Mouse (Mus musculus) large intestine, adult 2 months (tissue): ENCODE measurements around the gene Med24. TPM values are rescaled to one million over a fixed set of nuclear protein-coding genes. Genes with fewer than 3 reads are reported as not detected.
"Not testable (repeated sequence)": the region's sequence is repeated elsewhere in the genome, so short reads cannot be mapped to it uniquely, and the experiment has no call there.

Experiments
- DNase-seq: peaks from one replicate; pipeline ENCODE4 v3.0.0-alpha.2; 2012; ENCODE audit warnings: low read depth, low spot score
- WGBS: fragments of 180-500 bp; shearing (Covaris S2); methylation state at CpG from one replicate; pipeline ENCODE4 v1.1.7; 2018; 5-methylcytosine and 5-hydroxymethylcytosine counted together
- polyA plus RNA-seq: library from polyadenylated mRNA; depleted of rRNA; stranded (reverse); fragments of >200 nt; gene quantifications from 2 replicates; pipeline ENCODE4 v1.2.3, GENCODE M21; 2012

Med24 gene
- polyA plus RNA-seq, 1 experiment = 43.2 TPM

- no peak for DNase-seq
- 51% methylated on average over 10 of the region's 10 CpGs for WGBS
Measured at GRCm38 (mm10) chr11:98701213-98701670, 28.0 kb downstream of the Med24 start, which contains the start of gene Csf3. Gene Csf3, plus strand, starts transcription at chr11:98701263.

- WGBS = 23% methylated on average over 4 of the region's 4 CpGs
- DNase-seq = no peak
Measured at GRCm38 (mm10) chr11:98699911-98700310, 29.3 kb downstream of the Med24 start.

GRCm38 (mm10) chr11:98698849-98699640, 30.2 kb downstream of the Med24 start:
- no peak for DNase-seq
- 84% methylated on average over 16 of the region's 16 CpGs for WGBS

GRCm38 (mm10) chr11:98697225-98697624, 32.0 kb downstream of the Med24 start:
- DNase-seq = no peak
- 88% methylated on average over 12 of the region's 12 CpGs for WGBS

- no peak for DNase-seq
- WGBS = 65% methylated on average over 14 of the region's 14 CpGs
Measured at GRCm38 (mm10) chr11:98696454-98697216, 32.6 kb downstream of the Med24 start.

DNA sequence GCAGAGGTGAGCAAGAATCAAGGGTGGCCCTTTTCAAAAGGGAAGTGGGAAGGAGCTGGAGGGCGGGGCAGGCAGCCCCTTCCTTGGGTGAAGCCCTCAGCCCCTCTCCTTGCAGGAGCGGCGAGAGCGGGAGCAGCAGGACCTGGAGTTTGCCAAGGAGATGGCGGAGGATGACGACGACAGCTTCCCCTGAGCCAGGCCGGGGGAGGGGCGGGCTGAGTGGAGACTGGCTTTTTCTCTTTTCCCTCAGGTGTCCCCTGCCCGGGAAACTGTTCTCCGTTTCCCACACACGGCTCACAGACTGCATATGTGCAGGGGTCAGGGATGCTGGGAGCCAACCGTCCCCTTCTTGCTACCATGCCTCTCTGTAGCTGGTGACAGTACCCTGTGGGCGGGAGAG, 33.8 kb downstream of the Med24 start:
- 87% methylated on average over 14 of the region's 14 CpGs for WGBS
- DNase-seq = no peak

DNA sequence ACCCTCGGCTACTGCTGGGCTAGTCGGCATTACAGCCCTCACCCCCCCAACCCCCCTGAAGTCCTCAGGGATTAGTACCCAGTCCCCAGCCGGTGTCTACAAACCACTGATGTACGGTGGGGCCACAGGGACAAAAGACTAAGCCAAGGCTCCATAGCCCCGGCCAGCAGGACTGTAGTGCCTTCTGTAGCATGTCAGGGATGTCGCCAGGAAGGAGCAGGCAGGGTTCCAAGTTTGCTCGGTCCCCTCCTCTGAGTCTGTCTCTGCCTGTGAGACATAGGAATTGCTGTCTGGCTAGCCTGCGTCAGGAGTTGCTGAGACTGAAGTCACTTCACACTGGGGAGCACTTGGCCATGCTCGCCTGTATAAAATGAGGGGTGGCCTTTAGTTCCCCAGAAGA, 34.9 kb downstream of the Med24 start:
- 82% methylated on average over 9 of the region's 9 CpGs for WGBS

DNA sequence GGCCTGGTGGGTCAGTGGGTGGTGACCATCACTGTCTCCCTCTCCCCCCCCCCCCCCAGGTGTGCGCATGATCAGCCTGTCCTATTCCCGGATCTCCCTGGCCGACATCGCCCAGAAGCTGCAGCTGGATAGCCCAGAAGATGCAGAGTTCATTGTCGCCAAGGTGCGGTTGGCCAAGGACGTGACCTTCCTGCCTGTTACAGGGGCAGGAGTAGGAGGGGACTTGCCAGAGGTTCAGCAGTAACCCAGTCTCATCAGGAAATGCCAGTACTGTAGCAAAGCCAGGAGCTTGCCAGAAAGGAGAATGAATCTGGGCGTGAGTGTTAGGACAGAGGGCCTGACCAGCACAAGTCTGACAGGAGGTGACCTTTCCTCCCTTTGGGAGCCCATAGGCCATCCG, 35.5 kb downstream of the Med24 start:
- 83% methylated on average over 9 of the region's 9 CpGs for WGBS
- no peak for DNase-seq

More for the DNA sequence above, 34.9 kb downstream of the Med24 start:
- no peak for DNase-seq

- DNase-seq = no peak
- WGBS = 49% methylated on average over 13 of the region's 13 CpGs
Measured at GRCm38 (mm10) chr11:98693201-98693600, 36.0 kb downstream of the Med24 start.

- 81% methylated on average over 8 of the region's 8 CpGs for WGBS
- no peak for DNase-seq
Measured at GRCm38 (mm10) chr11:98688009-98688408, 41.2 kb downstream of the Med24 start.

- no peak for DNase-seq
- 69% methylated on average over 4 of the region's 4 CpGs for WGBS
Measured at GRCm38 (mm10) chr11:98686976-98687375, 42.3 kb downstream of the Med24 start.

GRCm38 (mm10) chr11:98685642-98686041, 43.6 kb downstream of the Med24 start:
- 77% methylated on average over 9 of the region's 9 CpGs for WGBS

GRCm38 (mm10) chr11:98682811-98683210, 46.4 kb downstream of the Med24 start:
- no peak for DNase-seq
- WGBS = under 1% methylated on average over 23 of the region's 23 CpGs

More at GRCm38 (mm10) chr11:98685642-98686041, 43.6 kb downstream of the Med24 start:
- DNase-seq = no peak

- WGBS = 2% methylated on average over 45 of the region's 45 CpGs
- DNase-seq = peak; percentile 89
Measured at GRCm38 (mm10) chr11:98681786-98682745, 47.2 kb downstream of the Med24 start, which contains the start of gene Psmd3. Gene Psmd3, plus strand, starts transcription at chr11:98682554.

DNA sequence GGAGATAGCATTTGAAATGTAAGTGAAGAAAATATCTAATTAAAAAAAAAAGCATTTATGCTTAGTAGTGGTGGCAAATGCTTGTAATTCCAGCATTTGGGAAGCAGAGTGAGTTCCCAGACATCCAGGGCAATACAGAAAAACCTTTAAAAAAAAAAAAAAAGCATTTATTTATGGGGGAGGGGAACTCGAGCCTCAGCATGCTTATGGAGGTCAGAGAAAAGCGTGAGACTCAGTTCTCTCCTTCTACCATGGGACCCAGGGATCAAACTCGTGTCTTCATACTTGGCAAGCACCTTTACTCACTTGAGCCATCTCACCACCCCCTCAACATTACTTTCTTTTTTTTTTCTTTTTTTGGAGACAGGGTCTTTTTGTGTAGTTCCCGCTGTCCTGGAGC, 48.0 kb downstream of the Med24 start:
- DNase-seq = no peak
- 74% methylated on average over 4 of the region's 4 CpGs for WGBS

- 87% methylated on average over 4 of the region's 4 CpGs for WGBS
- DNase-seq = not testable (repeated sequence)
Measured at GRCm38 (mm10) chr11:98680595-98680994, 48.6 kb downstream of the Med24 start.

GRCm38 (mm10) chr11:98680023-98680422, 49.2 kb downstream of the Med24 start:
- no peak for DNase-seq
- WGBS = 100% methylated on average over 1 of the region's 1 CpGs

DNA sequence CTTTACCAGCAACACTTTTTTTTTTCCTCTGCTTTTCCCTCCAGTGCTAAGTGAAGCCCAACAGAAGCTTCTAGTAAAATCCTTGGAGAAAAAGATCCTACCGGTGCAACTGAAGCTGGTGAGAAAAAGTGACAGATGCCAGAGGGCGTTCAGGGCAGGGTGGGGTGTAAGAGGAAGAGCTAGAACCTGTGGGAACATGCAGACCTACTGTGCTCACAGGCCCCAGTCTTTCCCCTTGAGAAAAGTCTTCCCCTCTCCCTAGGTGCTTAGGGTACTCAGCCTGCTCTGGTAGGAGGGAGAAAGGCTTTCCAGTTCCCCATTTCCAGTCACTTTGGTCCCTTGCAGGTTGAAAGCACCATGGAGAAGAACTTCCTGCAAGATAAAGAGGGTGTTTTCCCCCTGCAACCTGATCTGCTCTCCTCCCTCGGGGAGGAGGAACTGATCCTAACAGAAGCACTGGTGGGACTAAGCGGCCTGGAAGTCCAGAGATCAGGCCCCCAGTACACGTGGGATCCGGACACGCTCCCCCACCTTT, 53.3 kb downstream of the Med24 start:
- no peak for DNase-seq
- WGBS = 42% methylated on average over 7 of the region's 7 CpGs

GRCm38 (mm10) chr11:98673136-98673535, 56.1 kb downstream of the Med24 start:
- WGBS = 6% methylated on average over 7 of the region's 7 CpGs
- not testable (repeated sequence) for DNase-seq
